Mouse (Mus musculus): Measurements from ENCODE around the gene Apoh. TPM values are rescaled to one million over a fixed set of nuclear protein-coding genes. Genes with fewer than 3 reads are reported as not detected.

Gene Apoh
- 0.03 TPM in 1 of 2 replicates, not detected in the other for polyA plus RNA-seq (2012)

GRCm38 (mm10) chr11:108342781-108343768 is at the start of gene Apoh:
Gene Apoh (plus strand): TSS chr11:108343354.
- H3K27me3 ChIP-seq (ENCODE audit: control insufficient read depth) = peaks cover 45% of the 10 kb centered on the region
- peak within 1 kb of the TSS; percentile 65 for H3K4me3 ChIP-seq (replicated peaks)
- TF ChIP-seq TAL1 (IDR thresholded peaks at IDR 0.05; ENCODE audit: low read length) = no peak
- no peak for TF ChIP-seq GATA1 (IDR thresholded peaks at IDR 0.05; ENCODE audit: low read length)
- peaks cover 21% of the 10 kb centered on the region for H3K4me1 ChIP-seq (ENCODE audit: control insufficient read depth)
- no peaks in the 10 kb centered on the region for H3K36me3 ChIP-seq (ENCODE audit: control insufficient read depth)
- H3K9me3 ChIP-seq (ENCODE audit: control insufficient read depth, low read length) = no peaks in the 10 kb centered on the region

- H3K27me3 ChIP-seq (ENCODE audit: control insufficient read depth) = no peaks in the 10 kb centered on the region
- H3K9me3 ChIP-seq (ENCODE audit: control insufficient read depth, low read length) = no peaks in the 10 kb centered on the region
- H3K36me3 ChIP-seq (ENCODE audit: control insufficient read depth) = no peaks in the 10 kb centered on the region
- H3K4me1 ChIP-seq (ENCODE audit: control insufficient read depth) = peaks cover 18% of the 10 kb centered on the region
- TF ChIP-seq GATA1 (IDR thresholded peaks at IDR 0.05; ENCODE audit: low read length) = no peak
- H3K4me3 ChIP-seq (replicated peaks) = no peak overlapping the region
Measured at GRCm38 (mm10) chr11:108293843-108294242, 49.3 kb upstream of the Apoh start.

- TF ChIP-seq TAL1 (IDR thresholded peaks at IDR 0.05; ENCODE audit: low read length) = no peak
- no peak for TF ChIP-seq GATA1 (IDR thresholded peaks at IDR 0.05; ENCODE audit: low read length)
- Histone ChIP-seq H3K27me3 (ENCODE audit: control insufficient read depth) (no peaks in the 10 kb centered on the region), H3K4me1 (ENCODE audit: control insufficient read depth) (peaks cover 18% of the 10 kb centered on the region), H3K36me3 (ENCODE audit: control insufficient read depth) (no peaks in the 10 kb centered on the region), H3K9me3 (ENCODE audit: control insufficient read depth, low read length) (no peaks in the 10 kb centered on the region), H3K4me3 (replicated peaks) (no peak overlapping the region)
Measured at GRCm38 (mm10) chr11:108294305-108294813, 48.8 kb upstream of the Apoh start.

- no peak for TF ChIP-seq TAL1 (IDR thresholded peaks at IDR 0.05; ENCODE audit: low read length)
- TF ChIP-seq GATA1 (IDR thresholded peaks at IDR 0.05; ENCODE audit: low read length) = no peak
- no peak overlapping the region for H3K4me3 ChIP-seq (replicated peaks)
- H3K4me1 ChIP-seq (ENCODE audit: control insufficient read depth) = peaks cover 18% of the 10 kb centered on the region
- no peaks in the 10 kb centered on the region for H3K27me3 ChIP-seq (ENCODE audit: control insufficient read depth)
- no peaks in the 10 kb centered on the region for H3K36me3 ChIP-seq (ENCODE audit: control insufficient read depth)
- no peaks in the 10 kb centered on the region for H3K9me3 ChIP-seq (ENCODE audit: control insufficient read depth, low read length)
Measured at GRCm38 (mm10) chr11:108295373-108295772, 47.8 kb upstream of the Apoh start.

- Histone ChIP-seq H3K4me3 (replicated peaks) (no peak overlapping the region), H3K4me1 (ENCODE audit: control insufficient read depth) (peaks cover 18% of the 10 kb centered on the region), H3K27me3 (ENCODE audit: control insufficient read depth) (no peaks in the 10 kb centered on the region)
Measured at GRCm38 (mm10) chr11:108297956-108298355, 45.2 kb upstream of the Apoh start.

GRCm38 (mm10) chr11:108299913-108300312 is 43.2 kb upstream of the Apoh start:
- Histone ChIP-seq H3K4me1 (ENCODE audit: control insufficient read depth) (peaks cover 6% of the 10 kb centered on the region), H3K9me3 (ENCODE audit: control insufficient read depth, low read length) (no peaks in the 10 kb centered on the region), H3K36me3 (ENCODE audit: control insufficient read depth) (no peaks in the 10 kb centered on the region), H3K4me3 (replicated peaks) (no peak overlapping the region), H3K27me3 (ENCODE audit: control insufficient read depth) (no peaks in the 10 kb centered on the region)
- TF ChIP-seq TAL1 (IDR thresholded peaks at IDR 0.05; ENCODE audit: low read length) (no peak), GATA1 (IDR thresholded peaks at IDR 0.05; ENCODE audit: low read length) (no peak)

More at GRCm38 (mm10) chr11:108297956-108298355, 45.2 kb upstream of the Apoh start:
- Histone ChIP-seq H3K9me3 (ENCODE audit: control insufficient read depth, low read length) (no peaks in the 10 kb centered on the region), H3K36me3 (ENCODE audit: control insufficient read depth) (no peaks in the 10 kb centered on the region)
- TF ChIP-seq GATA1 (IDR thresholded peaks at IDR 0.05; ENCODE audit: low read length) = no peak
- TF ChIP-seq TAL1 (IDR thresholded peaks at IDR 0.05; ENCODE audit: low read length) = no peak

- TF ChIP-seq GATA1 (IDR thresholded peaks at IDR 0.05; ENCODE audit: low read length) (no peak), TAL1 (IDR thresholded peaks at IDR 0.05; ENCODE audit: low read length) (no peak)
- no peaks in the 10 kb centered on the region for H3K9me3 ChIP-seq (ENCODE audit: control insufficient read depth, low read length)
- H3K4me3 ChIP-seq (replicated peaks) = no peak overlapping the region
- no peaks in the 10 kb centered on the region for H3K27me3 ChIP-seq (ENCODE audit: control insufficient read depth)
- no peaks in the 10 kb centered on the region for H3K36me3 ChIP-seq (ENCODE audit: control insufficient read depth)
- peaks cover 1% of the 10 kb centered on the region for H3K4me1 ChIP-seq (ENCODE audit: control insufficient read depth)
Measured at GRCm38 (mm10) chr11:108300443-108300842, 42.7 kb upstream of the Apoh start.

- TF ChIP-seq TAL1 (IDR thresholded peaks at IDR 0.05; ENCODE audit: low read length) = no peak
- no peak for TF ChIP-seq GATA1 (IDR thresholded peaks at IDR 0.05; ENCODE audit: low read length)
- no peaks in the 10 kb centered on the region for H3K36me3 ChIP-seq (ENCODE audit: control insufficient read depth)
- no peaks in the 10 kb centered on the region for H3K4me1 ChIP-seq (ENCODE audit: control insufficient read depth)
Measured at GRCm38 (mm10) chr11:108301036-108301435, 42.1 kb upstream of the Apoh start.

GRCm38 (mm10) chr11:108301796-108302490 is 41.2 kb upstream of the Apoh start:
- Histone ChIP-seq H3K36me3 (ENCODE audit: control insufficient read depth) (no peaks in the 10 kb centered on the region), H3K4me1 (ENCODE audit: control insufficient read depth) (no peaks in the 10 kb centered on the region), H3K9me3 (ENCODE audit: control insufficient read depth, low read length) (no peaks in the 10 kb centered on the region), H3K4me3 (replicated peaks) (no peak overlapping the region), H3K27me3 (ENCODE audit: control insufficient read depth) (no peaks in the 10 kb centered on the region)
- no peak for TF ChIP-seq TAL1 (IDR thresholded peaks at IDR 0.05; ENCODE audit: low read length)

More at GRCm38 (mm10) chr11:108301036-108301435, 42.1 kb upstream of the Apoh start:
- H3K27me3 ChIP-seq (ENCODE audit: control insufficient read depth) = no peaks in the 10 kb centered on the region
- no peaks in the 10 kb centered on the region for H3K9me3 ChIP-seq (ENCODE audit: control insufficient read depth, low read length)
- no peak overlapping the region for H3K4me3 ChIP-seq (replicated peaks)

All from erythroblast, embryonic 14.5 days (primary cell).